Mouse (Mus musculus) hindbrain, embryonic 11.5 days (tissue): ENCODE results near the gene Scgb2b17. TPM values are rescaled to one million over a fixed set of nuclear protein-coding genes. Genes with fewer than 3 reads are reported as not detected.
"Not testable (repeated sequence)": the region's sequence is repeated elsewhere in the genome, so short reads cannot be mapped to it uniquely, and the experiment has no call there.

Experiments
- ATAC-seq: fragments of 200-750 bp; cut with Nextera tagmentation; 2 replicates; pipeline ENCODE4 v1.8.0; 2017; ENCODE audit warnings: mild to moderate bottlenecking, moderate TSS enrichment, moderate library complexity; ENCODE audit not compliant: low FRiP score
- DNase-seq: peaks from one replicate; pipeline ENCODE4 v3.0.0-alpha.2; 2015; ENCODE audit warnings: low spot score
- H3K27ac ChIP-seq: fragments of 300-500 bp; sonication (generic); 2 replicates; pipeline ENCODE4 v1.5.1; 2014; ENCODE audit warnings: mild to moderate bottlenecking, low read depth, low read length
- H3K27me3 ChIP-seq: fragments of 300-500 bp; sonication (generic); 2 replicates; pipeline ENCODE4 v1.6.1; 2014; ENCODE audit warnings: mild to moderate bottlenecking, low read length, moderate library complexity, mixed read lengths; ENCODE audit not compliant: control insufficient read depth, insufficient read depth
- H3K36me3 ChIP-seq: fragments of 300-500 bp; sonication (generic); 2 replicates; pipeline ENCODE4 v1.6.1; 2014; ENCODE audit warnings: mild to moderate bottlenecking, low read length, moderate library complexity, mixed read lengths; ENCODE audit not compliant: control insufficient read depth, insufficient read depth
- H3K4me1 ChIP-seq: fragments of 300-500 bp; sonication (generic); replicated peaks from 2 replicates; pipeline ENCODE4 v1.6.1; 2014; ENCODE audit warnings: low read length, mixed read lengths; ENCODE audit not compliant: control insufficient read depth, insufficient read depth
- H3K4me2 ChIP-seq: fragments of 300-500 bp; sonication (generic); replicated peaks from 2 replicates; pipeline ENCODE4 v1.6.1; 2014; ENCODE audit warnings: mild to moderate bottlenecking, low read depth, low read length
- H3K4me3 ChIP-seq: fragments of 300-500 bp; sonication (generic); 2 replicates; pipeline ENCODE4 v1.5.1; 2014; ENCODE audit warnings: low read depth, low read length
- H3K9ac ChIP-seq: fragments of 300-500 bp; sonication (generic); 2 replicates; pipeline ENCODE4 v1.6.1; 2014; ENCODE audit warnings: low read depth, low read length
- H3K9me3 ChIP-seq: fragments of 300-500 bp; sonication (generic); 2 replicates; pipeline ENCODE4 v1.6.1; 2016; ENCODE audit warnings: low read length; ENCODE audit not compliant: control insufficient read depth
- polyA plus RNA-seq: library from polyadenylated mRNA; unstranded; fragments of >200 nt; fragmentation: Nextera tagmentation; extraction: Ambion mirVana; gene quantifications from 2 replicates; pipeline ENCODE4 v1.2.1, GENCODE M21; 2014

Gene Scgb2b17
- not detected in 2 replicates for polyA plus RNA-seq

DNA sequence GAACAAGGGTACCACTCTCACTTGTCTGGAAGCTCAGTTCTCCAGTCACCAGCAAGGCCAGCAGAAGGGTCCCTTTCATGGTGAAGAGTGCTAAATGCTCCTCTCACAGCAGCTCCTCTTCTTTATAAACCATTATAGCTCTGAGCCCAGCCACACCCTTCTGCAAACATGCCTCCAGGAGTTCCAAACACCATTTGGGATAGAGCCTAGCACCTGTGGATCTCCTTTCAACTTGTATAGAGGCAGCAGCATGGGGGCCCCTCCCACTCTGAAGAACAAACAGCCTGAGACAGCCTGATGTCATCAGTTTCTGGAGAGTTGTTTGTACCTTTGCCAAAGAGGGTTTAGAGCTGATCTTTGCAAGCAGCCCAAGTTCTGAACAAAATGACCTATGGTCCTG lies at the start of gene Scgb2b17:
TSS of gene Scgb2b17 (minus strand) at position 101 of the 400 bp plus-strand sequence.
- not testable (repeated sequence) for H3K4me3 ChIP-seq, H3K27ac ChIP-seq, H3K36me3 ChIP-seq, H3K4me1 ChIP-seq, DNase-seq, H3K4me2 ChIP-seq, H3K27me3 ChIP-seq, H3K9ac ChIP-seq, ATAC-seq, H3K9me3 ChIP-seq

DNA sequence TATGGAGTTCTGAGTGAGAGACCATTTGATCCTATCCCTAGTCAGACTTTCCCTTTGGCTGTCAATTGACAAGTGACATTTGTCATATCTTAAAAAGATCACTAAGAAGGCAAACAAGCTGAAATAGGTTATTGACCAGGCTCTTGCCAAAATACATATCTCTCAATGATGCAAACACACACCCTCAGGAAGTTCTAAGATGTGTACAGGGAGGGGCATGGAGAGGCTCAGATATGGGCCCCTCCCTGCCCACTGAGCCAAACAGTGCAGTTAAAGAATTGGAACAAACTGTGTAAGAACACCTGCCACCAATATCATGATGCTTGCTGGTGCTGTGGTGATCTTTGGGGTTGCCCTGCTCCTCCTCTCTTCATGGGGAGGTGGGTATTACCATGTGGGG lies 6.8 kb upstream of the Scgb2b17 start, which contains the start of gene Scgb1b17:
TSS of gene Scgb1b17 (plus strand) at position 301 of the 400 bp plus-strand sequence.
- H3K9me3 ChIP-seq, H3K9ac ChIP-seq, H3K4me1 ChIP-seq, ATAC-seq, H3K4me3 ChIP-seq, H3K4me2 ChIP-seq, H3K27me3 ChIP-seq, DNase-seq, H3K36me3 ChIP-seq, H3K27ac ChIP-seq: not testable (repeated sequence)

Other genes starting within 250 kb of the Scgb2b17 start
- not detected in 2 replicates for gene Scgb2b15, start 226.9 kb downstream of the Scgb2b17 start, polyA plus RNA-seq
- not detected in 2 replicates for gene Scgb1b15, start 220.0 kb downstream of the Scgb2b17 start, polyA plus RNA-seq
- not detected in 2 replicates for gene Scgb1b17, start 6.9 kb upstream of the Scgb2b17 start, polyA plus RNA-seq
- gene Scgb2b18, start 117.3 kb upstream of the Scgb2b17 start, polyA plus RNA-seq, result not detected in 2 replicates
- gene Scgb1b18, start 129.0 kb upstream of the Scgb2b17 start, polyA plus RNA-seq, result not detected in 2 replicates
- gene Scgb2b19, start 223.8 kb upstream of the Scgb2b17 start, polyA plus RNA-seq, result not detected in 2 replicates
- not detected in 2 replicates for gene Scgb1b19, start 230.7 kb upstream of the Scgb2b17 start, polyA plus RNA-seq